Mouse (Mus musculus): ENCODE measurements around the gene Becn1.
"Not testable (repeated sequence)": the region's sequence is repeated elsewhere in the genome, so short reads cannot be mapped to it uniquely, and the experiment has no call there.

Gene Becn1

DNA sequence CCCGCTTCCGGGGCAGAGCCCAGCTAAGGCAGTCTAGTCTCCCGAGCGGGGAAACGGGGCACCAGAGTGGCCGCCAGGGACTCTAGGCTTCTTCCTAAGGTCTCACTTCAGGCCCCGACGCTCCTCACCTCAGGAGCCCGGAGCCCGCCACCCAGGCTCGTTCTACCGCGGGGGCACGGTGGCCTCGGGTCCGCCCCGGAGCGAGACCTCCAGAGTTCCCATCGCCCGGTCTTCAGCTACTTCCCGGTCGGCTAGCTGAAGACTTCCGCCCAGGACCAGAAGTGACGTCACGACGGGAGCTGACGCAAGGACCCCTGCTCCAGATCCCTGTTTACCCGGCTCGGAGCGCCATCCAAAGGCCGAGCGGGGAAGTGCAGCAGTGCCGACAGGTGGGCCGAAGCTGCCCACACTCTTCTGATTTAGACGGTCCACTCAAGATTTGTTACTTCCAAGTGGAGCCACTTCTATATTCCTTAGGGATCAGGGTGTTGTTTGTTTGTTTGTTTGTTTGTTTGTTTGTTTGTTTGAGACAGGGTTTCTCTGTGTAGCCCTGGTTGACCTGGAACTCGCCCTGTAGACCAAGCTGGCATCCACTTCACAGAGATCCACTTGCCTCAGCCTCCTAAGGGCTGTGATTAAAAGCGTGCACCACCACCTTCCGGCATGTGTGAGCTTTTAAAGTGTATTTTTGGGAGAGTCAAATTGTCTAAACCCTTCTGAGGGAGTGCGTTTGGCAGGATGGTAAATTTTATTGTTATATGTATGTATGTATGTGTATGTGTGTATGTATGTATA lies at the start of gene Becn1:
TSS of gene Becn1 (minus strand) at position 283 of the 795 bp plus-strand sequence.
- DNase-seq (ENCODE audit: extremely low spot score, low spot score), result peak; percentile 97

DNA sequence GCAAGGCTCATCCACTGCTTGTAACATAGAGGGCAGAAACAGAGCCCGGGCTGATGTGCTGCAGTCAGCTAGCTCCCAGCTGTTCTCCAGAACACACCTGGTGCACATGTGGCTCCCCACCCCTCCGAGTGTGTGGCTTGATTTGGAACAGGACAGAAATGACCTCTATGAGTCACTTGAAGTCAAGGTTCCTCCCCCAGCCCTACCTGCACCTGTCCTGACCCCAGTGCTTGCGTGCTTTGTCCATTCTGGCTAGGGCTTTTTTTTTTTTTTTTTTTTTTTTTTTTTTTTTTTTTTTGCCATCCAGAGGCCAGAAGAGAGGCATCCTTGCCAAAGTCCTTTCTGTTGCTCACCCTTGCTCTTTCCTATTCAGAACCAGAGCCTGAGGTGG lies 49.6 kb upstream of the Becn1 start:
- DNase-seq (ENCODE audit: extremely low spot score, low spot score), result no peak

DNA sequence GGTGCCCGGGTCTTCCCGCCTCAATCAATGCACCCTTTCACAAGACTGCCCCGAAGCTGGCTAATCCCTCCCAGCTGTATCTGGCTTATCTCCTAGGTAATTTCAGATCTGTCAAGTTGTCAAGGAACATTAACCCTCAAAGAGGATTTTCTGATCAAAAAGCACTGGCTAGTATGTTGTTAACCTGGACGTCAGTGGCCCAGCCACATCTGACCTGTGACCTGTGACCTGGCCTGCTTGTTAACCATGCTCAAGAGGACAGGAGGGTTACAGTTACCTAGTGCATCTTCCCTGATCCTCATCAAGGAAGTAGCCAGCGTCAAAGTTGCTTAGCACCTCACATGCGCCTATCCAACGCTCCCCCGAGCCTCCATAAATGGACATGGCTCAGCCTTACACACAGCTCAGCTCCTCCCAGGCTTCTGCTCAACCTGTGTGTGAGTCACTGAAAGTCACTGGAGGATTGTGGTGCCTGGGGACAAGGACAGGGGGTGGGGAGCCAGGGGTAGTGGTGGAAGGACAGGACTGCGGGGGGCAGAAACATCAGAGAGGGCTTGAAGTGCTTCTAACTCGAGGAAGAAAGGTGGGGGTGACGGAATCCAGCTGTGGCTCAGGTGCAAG lies 49.1 kb upstream of the Becn1 start:
- no peak for DNase-seq (ENCODE audit: extremely low spot score, low spot score)

DNA sequence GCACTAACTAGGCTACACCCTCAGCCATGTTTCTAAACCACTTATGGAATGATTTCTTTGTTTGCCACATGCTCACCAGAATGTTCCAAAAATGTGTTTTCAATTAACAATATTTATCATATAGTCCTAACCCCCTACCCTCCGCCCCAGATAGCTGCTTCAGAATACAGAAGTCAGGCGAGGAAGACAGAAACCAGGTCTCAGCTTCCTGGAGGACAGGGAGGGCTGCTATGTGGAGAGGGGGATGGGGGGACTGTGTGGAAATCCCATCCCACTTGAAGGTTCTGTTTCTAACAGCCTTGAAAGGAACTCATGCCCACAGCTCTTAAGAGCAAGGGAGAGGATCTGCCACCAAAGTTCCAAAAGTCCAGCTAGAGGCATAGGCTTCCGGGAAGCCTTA lies 47.1 kb upstream of the Becn1 start:
- no peak for DNase-seq (ENCODE audit: extremely low spot score, low spot score)

DNA sequence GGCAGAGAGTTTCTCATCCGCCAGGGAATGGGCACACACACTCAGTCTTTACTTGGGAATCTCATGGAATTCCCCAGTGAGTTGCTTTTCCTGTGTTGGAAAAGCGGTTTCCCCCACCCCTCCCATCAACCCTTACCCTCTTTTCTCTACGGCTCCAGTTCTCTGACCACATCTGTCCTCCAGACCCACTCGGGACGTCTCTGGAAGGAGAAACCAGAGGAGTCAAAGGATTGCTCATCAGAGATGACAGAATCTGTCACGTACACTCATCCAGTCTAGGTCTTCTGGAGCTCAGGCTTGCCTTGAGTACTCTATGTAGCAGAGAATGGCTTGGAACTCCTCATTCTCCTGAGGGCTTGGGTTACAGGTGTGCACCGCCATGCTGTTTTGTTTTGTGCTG lies 46.7 kb upstream of the Becn1 start:
- no peak for DNase-seq (ENCODE audit: extremely low spot score, low spot score)

DNA sequence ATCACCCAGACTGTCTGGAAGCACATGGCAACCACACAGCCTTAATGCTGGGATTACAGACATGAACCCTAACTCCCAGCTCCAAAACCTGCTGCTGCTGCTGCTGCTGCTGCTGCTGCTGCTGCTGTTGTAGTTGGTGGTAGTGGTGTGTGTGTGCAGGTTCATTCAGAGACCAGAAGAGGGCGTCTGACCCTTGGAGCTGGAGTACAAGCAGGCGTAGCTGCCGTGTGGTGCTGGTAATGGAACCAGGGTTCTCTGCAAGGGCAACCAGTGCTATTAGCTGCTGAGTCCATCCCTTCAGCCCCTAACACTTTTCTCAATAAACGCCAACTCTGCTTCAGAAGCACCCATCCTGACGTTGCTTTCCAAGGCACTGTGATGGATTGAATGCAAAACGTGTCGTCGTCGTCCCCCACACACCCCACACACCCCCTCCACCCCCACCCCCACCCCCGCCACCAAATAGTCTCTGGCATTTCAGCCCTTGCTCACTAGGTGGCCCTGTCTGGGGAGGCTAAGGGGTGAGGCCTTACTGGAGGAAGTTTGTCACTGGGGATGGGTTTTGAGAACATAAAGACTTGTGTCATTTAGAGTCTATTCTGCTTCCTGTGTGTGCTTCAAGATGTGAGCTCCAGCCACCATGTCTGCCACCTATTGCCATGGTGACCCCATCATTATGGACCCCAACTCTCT lies 45.1 kb upstream of the Becn1 start:
- no peak for DNase-seq (ENCODE audit: extremely low spot score, low spot score)

DNA sequence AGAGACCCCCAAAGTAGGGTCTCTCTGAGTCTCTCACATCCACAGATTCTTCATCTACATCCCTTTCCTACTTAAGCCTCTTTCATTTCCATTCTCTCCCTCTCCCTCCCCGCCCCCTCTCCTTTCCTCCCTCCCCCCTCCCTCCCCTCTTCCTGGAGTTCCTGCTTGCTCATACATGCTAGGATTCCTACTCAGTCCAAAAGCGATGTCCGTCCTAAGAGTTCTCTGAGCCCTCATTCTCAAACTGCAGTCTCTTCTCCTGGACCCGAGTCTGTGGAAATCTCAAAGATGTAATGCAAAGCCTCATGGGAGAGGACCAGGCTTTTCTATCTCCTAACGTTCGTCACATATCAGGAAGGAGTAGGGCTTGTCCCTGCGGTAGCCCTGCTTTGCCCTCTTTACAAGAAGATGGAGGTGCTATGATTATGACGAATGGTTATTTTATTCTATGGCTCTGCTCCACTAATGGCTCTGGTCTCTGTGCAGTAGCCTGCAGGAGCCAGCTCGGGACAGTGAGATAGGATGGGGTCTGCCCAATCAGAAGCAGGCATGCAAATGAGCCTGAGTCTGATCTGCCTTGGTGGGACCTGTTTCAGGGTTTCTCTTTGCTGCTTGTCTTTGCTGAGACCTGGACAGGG lies 36.2 kb upstream of the Becn1 start:
- DNase-seq (ENCODE audit: extremely low spot score, low spot score), result peak; percentile 62

DNA sequence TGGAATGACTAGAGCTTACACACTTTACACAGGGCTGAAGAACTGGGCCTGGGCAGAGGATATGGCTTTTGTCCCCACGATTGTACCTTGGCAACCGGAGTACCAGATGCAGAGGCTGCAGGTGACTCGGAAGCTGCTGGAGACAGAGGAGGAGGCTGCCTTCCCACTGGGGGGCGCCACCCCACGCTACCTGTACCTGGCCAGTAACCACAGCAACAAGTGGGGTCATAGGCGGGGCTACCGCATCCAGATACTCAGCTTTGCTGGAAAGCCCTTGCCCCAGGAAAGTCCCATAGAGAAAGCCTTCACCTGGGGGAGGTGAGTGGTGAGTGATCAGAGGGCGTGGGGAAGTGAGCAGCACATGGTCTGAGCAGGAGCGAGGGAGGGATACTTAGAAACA lies 33.6 kb upstream of the Becn1 start:
- no peak for DNase-seq (ENCODE audit: extremely low spot score, low spot score)

DNA sequence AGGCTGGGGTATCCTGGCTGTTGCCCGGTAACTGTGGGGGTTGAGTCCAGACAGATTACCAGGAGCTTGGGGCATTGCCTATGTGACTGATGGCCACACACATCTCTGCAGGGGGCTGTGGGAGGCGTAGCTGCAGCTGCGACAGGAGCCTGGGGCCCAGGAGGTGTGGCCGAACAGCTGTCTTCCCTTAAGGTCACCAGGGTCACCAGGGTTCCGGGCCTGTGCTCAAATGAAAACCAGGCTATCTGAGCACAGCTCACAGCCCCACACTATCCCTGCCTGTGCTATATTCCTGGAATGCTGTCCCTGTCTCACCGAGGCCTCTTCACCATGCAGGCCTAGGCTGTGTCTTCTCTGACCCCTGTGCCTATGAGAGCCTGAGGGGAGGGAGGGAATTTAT lies 32.4 kb upstream of the Becn1 start:
- DNase-seq (ENCODE audit: extremely low spot score, low spot score), result peak; percentile 70

DNA sequence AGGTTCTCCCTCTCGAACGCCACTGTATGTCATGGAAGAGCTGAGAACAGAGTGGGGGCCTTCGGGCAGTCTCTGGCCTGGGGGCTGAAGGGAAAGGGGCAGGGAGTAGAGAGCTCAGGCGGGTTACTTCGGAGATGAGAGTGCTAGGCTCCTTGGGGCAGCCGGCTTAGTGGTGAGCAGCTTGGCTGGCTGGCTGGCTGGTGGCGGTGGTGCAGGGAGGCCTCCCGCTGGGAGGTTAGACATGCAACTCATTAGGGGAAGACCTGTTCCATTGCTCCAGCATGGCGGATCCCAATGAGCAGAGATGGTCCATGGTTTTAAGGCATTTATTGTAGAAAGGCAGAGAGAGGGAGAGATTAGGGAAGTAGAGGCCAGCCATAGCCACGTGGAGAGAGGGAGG lies 31.9 kb upstream of the Becn1 start:
- DNase-seq (ENCODE audit: extremely low spot score, low spot score), result peak; percentile 26

DNA sequence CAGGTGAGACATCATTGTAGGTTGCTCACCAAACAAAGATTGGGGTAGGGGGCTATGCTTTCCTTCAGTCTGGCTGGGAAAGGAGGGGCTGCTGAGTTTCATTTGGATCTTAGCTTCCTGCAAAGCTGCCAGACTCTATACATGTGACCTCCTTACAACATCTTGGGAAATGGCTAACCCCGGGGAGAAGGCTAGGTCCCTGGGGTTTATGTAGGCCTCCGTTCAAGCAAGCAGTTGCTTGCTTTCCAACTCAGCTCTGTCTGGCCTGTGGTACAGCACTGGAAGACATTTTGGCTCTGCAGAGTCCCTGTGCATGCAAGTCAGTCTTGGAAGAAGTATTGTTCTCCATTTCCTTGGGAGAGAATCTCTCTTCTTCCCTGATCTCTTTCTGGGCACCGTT lies 30.5 kb upstream of the Becn1 start:
- DNase-seq (ENCODE audit: extremely low spot score, low spot score), result no peak

DNA sequence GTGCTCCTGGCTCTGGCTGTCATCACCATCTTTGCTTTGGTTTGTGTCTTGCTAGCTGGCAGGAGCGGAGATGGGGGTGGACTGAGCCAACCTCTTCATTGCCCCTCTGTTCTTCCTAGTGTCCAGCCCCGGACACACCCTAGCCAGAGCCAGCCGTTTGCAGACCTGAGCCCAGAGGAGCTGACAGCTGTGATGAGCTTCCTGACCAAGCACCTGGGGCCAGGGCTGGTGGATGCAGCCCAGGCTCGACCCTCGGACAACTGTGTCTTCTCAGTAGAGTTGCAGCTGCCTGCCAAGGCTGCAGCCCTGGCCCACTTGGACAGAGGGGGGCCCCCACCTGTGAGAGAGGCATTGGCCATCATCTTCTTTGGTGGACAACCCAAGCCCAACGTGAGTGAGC lies 28.9 kb upstream of the Becn1 start:
- DNase-seq (ENCODE audit: extremely low spot score, low spot score), result not testable (repeated sequence)

DNA sequence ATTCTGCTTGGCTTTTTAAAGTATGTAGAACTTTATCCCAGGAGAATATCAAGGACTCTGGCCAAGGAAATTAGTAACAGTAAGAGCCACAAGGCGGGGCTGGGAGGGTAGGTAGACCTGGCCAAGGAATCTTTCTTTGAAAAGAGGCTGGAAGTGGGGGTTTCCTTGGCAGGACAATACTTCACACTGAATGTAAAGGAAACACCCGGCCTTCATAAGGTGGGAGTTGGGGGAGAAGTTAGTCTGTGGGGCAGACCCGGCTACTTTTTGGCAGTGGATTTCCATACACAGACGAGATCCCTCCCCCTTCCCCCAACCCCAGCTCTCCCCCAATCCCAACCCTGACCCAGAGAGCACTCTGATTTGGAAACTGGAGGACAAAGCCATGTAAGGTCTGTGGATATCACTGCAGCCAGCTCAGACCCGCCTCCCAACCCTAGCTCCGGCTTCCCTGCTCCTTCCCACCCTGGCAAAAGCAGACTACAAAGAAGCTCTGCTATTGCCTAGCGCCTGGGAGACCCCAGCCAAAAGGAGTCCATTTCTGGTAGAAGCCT lies 28.4 kb upstream of the Becn1 start, which contains the start of gene Aoc3:
TSS of gene Aoc3 (plus strand) at position 235 of the 554 bp plus-strand sequence.
- DNase-seq (ENCODE audit: extremely low spot score, low spot score), result no peak

DNA sequence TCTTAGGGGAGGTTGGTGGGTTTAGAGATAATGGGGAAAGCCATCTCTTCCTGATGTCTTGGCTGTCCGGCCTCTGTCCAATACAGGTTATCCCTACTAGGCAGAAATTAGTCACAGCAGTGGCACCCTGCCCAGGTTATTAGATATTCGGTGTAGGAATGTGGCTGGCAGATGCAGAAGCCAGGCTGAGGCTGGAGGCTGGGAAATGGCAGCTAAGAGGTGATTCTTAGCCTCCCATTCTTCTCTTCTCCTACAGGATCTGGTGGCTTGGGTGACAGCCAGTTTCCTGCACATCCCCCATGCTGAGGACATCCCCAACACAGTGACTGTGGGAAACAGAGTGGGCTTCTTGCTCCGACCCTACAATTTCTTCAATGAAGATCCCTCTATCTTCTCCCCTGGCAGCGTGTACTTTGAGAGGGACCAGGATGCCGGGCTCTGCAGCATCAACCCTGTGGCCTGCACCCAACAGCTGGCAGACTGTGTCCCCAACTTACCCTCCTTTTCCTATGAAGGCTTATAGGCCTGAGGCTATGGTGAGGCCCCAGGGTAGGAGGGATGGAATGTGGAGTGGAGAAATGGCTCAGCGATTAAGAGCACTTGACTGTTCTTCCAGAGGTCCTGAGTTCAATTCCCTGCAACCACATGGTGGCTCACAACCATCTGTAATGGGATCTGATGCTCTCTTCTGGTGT lies 27.0 kb upstream of the Becn1 start:
- no peak for DNase-seq (ENCODE audit: extremely low spot score, low spot score)

DNA sequence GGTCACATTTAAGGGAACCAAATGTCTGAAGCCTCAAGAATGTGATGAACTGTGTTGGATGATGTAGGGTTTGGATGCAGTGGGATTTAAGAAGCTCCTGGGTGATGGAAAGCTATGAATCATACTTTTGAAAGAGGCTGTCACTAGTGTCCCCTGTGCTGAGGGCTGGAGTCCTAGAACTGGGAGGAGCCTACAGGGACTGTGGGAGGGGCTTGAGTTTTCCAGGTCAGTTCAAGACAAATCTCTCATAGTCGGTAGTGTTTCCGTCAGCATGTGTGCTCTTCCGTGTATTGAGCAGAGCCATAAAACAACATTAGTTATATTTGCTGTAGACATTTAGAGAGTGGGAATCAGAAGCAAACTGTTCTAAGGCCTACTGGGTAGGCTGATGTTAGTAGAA lies 25.2 kb upstream of the Becn1 start:
- no peak for DNase-seq (ENCODE audit: extremely low spot score, low spot score)

DNA sequence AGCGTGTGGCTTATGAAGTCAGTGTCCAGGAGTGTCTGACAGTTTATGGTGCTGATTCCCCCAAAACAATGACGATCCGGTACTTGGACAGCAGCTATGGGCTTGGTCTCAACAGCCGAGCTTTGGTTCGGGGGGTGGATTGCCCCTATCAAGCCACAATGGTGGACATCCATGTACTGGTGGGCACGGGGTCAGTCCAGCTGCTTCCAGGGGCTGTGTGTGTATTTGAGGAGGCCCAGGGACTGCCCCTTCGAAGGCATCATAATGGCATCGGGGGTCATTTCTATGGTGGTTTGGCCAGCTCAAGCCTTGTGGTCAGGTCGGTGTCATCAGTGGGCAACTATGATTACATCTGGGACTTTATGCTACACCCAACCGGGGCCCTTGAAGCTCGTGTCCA lies 24.1 kb upstream of the Becn1 start:
- DNase-seq (ENCODE audit: extremely low spot score, low spot score), result no peak

DNA sequence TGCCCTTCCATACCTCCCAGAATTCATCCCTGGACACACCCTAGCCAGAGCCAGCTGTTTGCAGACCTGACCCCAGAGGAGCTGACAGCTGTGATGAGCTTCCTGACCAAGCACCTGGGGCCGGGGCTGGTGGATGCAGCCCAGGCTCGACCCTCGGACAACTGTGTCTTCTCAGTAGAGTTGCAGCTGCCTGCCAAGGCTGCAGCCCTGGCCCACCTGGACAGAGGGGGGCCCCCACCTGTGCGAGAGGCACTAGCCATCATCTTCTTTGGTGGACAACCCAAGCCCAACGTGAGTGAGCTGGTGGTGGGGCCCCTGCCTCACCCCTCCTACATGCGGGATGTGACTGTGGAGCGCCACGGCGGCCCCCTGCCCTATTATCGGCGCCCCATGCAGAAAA lies 23.1 kb upstream of the Becn1 start:
- DNase-seq (ENCODE audit: extremely low spot score, low spot score), result not testable (repeated sequence)

DNA sequence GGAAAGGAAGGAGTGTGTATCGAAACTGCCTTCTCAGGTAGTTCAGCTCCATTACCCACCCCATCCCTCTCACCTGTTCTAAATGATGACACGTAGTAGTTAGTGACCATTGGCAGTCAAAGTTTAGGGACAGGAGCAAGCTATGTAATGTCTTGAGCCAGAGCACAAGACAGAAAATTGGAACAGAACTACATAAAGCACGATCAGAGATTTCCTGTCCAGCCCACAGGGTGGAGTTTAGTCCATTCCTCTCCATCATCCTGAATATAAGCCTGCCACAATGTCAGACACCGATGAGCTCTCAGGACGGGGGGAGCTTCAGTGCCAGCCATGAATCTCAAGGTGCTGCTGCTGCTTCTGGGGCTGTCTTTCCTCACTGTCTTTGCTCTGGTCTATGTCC lies 22.7 kb upstream of the Becn1 start, which contains the start of gene Aoc2:
TSS of gene Aoc2 (plus strand) at position 301 of the 400 bp plus-strand sequence.
- DNase-seq (ENCODE audit: extremely low spot score, low spot score), result no peak

DNA sequence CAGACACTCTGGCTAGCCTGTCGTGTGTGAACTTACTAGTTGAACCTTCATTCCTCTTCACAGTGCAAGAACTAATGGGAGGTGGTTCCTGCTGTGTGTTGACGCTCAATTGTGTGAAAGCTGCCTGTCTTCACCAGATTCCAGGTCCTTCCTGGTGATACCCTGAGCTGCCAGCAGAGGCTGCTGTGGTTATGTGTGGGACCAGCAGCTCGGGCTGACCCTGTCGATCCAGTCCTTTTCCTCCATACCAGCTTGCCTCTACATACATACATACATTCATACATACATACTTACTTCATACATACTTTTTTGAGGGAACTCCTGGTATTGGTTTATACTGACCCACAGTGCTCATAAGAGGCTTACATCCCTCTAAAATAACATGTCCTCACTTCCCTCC lies 21.5 kb upstream of the Becn1 start:
- DNase-seq (ENCODE audit: extremely low spot score, low spot score), result peak; percentile 64

DNA sequence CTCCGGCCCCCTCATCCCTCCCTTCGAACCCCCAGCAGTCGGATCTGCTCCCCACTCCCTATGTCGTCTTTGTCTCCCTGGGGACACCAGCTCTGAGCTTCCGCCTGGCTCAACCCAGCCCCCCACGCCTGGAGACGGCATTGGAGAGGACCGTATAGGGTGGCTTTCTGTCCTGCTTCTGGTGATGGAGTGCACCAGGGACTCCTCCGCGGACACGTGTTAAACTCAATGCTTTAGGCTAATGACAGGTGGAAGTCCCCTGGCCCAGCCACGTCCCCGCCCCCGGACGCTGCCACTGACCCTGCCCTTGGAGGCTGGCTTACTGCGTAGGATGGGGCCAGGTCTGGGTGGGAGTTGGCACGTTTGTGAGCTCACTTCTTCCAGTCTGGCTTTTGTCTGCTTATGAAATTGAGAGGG lies 14.4 kb upstream of the Becn1 start:
- no peak for DNase-seq (ENCODE audit: extremely low spot score, low spot score)
